Mouse (Mus musculus) liver, adult 2 months (tissue): ENCODE data around the gene Capn8.

Experiments
- CTCF ChIP-seq: fragments of 200-500 bp; IDR thresholded peaks from 2 replicates; pipeline ENCODE4 v1.5.1; 2011; ENCODE audit warnings: low read depth, low read length, control low read depth
- POLR2A ChIP-seq: fragments of 200-500 bp; IDR thresholded peaks from 2 replicates; pipeline ENCODE4 v1.6.1; 2011; ENCODE audit warnings: low read length, control low read depth; ENCODE audit not compliant: insufficient read depth; ENCODE audit errors: extremely low read depth

DNA sequence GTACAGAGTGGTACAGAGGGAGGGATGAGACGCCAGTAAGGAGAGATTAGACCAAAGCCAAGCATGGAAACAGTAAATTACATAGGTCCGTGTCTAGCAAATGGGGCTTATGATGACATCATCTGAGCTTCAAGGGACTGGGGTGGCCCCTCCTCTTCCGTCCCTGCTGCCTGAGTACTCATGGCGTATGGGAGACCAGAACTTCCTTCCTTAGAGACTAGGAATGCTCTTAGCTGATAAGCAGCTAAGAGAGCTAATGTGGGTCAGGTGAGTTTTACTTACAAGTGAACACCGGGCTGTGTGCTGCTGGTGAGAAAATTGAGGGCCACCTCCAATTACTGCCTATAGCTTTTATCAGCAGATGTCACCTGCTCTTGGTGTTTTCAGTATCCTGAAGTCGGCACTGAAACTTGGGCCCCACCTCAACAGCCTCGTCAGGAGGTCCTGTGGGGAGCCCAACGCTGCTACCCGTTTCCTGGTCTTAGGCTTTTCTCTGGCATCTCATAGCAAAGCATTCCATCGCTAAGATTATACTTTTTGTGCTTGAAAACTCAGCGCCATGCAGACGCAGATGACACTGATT lies 69.0 kb downstream of the Capn8 start:
- TF ChIP-seq POLR2A (no peak), CTCF (no peak)
